Mouse (Mus musculus) intestine, embryonic 14.5 days (tissue): Measurements from ENCODE around the gene Myoz2. TPM values are rescaled to one million over a fixed set of nuclear protein-coding genes. Genes with fewer than 3 reads are reported as not detected.

Experiments
- ATAC-seq: fragments of 200-750 bp; cut with Nextera tagmentation; replicated peaks from 2 replicates; pipeline ENCODE4 v1.8.0; 2017; ENCODE audit warnings: low read depth, moderate number of reproducible peaks, moderate TSS enrichment, moderate library complexity; ENCODE audit not compliant: low FRiP score, low TSS enrichment
- DNase-seq: peaks from one replicate; pipeline ENCODE4 v3.0.0-alpha.2; 2018; ENCODE audit warnings: low spot score
- H3K27ac ChIP-seq: fragments of 300-500 bp; sonication (generic); 2 replicates; pipeline ENCODE4 v1.5.1; 2014; ENCODE audit warnings: low read depth, mild to moderate bottlenecking, control low read depth
- H3K27me3 ChIP-seq: fragments of 300-500 bp; sonication (generic); replicated peaks from 2 replicates; pipeline ENCODE4 v1.6.1; 2014; ENCODE audit warnings: low read length, control low read depth; ENCODE audit not compliant: control insufficient read depth, insufficient read depth
- H3K36me3 ChIP-seq: fragments of 300-500 bp; sonication (generic); 2 replicates; pipeline ENCODE4 v1.6.1; 2014; ENCODE audit warnings: low read length, control low read depth; ENCODE audit not compliant: control insufficient read depth, insufficient read depth
- H3K4me1 ChIP-seq: fragments of 300-500 bp; sonication (generic); replicated peaks from 2 replicates; pipeline ENCODE4 v1.6.1; 2014; ENCODE audit warnings: low read length, control low read depth, mixed read lengths; ENCODE audit not compliant: control insufficient read depth, insufficient read depth
- H3K4me2 ChIP-seq: fragments of 300-500 bp; sonication (generic); 2 replicates; pipeline ENCODE4 v1.6.1; 2014; ENCODE audit warnings: low read length
- H3K4me3 ChIP-seq: fragments of 300-500 bp; sonication (generic); 2 replicates; pipeline ENCODE4 v1.5.1; 2014; ENCODE audit warnings: low read depth, low read length, control low read depth, mixed read lengths
- H3K9ac ChIP-seq: fragments of 300-500 bp; sonication (generic); 2 replicates; pipeline ENCODE4 v1.6.1; 2014; ENCODE audit warnings: mild to moderate bottlenecking, low read length
- H3K9me3 ChIP-seq: fragments of 300-500 bp; sonication (generic); 2 replicates; pipeline ENCODE4 v1.6.1; 2016; ENCODE audit warnings: low read length, control low read depth; ENCODE audit not compliant: control insufficient read depth
- WGBS: fragments of 180-500 bp; shearing (Covaris S2); extraction: QIAGEN DNeasy Blood & Tissue Kit; methylation state at CpG from one replicate; pipeline ENCODE4 v1.1.7; 2014; 5-methylcytosine and 5-hydroxymethylcytosine counted together
- microRNA-seq: library from miRNA; unstranded; fragments of <30 nt; microRNA quantifications from one replicate; pipeline ENCODE4, GENCODE M21; 2016
- polyA plus RNA-seq: library from polyadenylated mRNA; unstranded; fragments of >200 nt; fragmentation: Nextera tagmentation; extraction: Ambion mirVana; gene quantifications from 2 replicates; pipeline ENCODE4 v1.2.1, GENCODE M21; 2014

Gene Myoz2
- polyA plus RNA-seq, 1 experiment from 2014 or later: not detected

DNA sequence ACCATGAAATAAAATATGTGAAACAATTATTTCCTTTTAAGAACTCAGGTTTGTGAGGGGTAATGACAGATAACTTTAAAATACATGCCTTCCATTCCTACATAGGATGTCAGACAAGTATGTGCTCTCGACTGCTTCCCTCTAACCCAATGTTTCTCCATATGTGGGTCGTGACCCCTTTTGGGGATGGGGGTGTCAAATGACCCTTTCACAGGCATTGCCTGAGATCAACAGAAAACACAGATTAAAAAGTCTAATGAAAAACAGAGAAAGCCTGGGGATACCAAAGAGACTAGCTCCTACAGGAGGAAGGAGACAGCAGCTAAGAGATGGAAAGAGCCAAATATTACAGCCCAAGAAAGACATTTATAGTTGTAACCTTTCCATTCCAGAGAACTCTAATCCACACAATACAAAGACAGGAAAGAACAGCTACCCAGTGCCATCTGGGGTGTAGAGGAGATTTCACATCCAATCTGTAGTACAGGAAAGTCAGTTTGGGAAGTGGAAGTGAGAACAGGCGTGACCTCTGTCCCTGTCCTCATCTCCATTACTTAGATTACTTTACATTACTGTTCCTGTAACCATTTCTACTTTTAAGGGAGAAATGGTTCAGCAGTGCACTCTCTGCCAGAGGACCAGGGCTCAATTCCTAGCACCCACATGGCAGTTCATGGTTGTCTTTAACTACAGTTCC, 62.5 kb downstream of the Myoz2 start:
- H3K36me3 ChIP-seq: peaks cover 9% of the 10 kb centered on the region
- DNase-seq: no peak
- no peaks in the 10 kb centered on the region for H3K27me3 ChIP-seq
- WGBS: 68% methylated on average over 3 of the region's 3 CpGs
- no peak overlapping the region for H3K9ac ChIP-seq
- no peaks in the 10 kb centered on the region for H3K9me3 ChIP-seq
- no peak for ATAC-seq
- H3K4me1 ChIP-seq: 0 out of 2 replicates have a peak, but pooled peaks cover 2% of the 10 kb centered on the region
- no peak overlapping the region for H3K4me2 ChIP-seq
- no peak overlapping the region for H3K27ac ChIP-seq
- H3K4me3 ChIP-seq: no peak overlapping the region

DNA sequence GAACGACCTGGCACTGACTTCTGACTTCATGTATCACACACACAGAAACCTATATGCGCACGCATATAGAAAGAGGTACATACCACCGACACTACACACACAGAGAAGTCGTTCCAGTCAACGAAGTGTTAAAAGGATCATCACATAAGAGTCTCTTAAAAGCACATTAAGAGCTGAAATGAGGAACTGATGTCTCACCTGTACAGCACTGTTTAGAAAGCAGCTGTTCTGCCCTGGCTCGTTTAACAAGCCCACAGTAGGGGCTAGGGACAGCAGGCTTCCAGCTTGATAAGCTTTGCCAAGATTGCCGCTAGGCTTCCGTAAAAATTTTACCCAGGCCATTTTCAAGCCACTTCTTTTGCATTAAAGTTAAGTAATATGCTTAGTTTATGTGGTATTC, 66.4 kb downstream of the Myoz2 start:
- ATAC-seq (no peak), DNase-seq (no peak)
- H3K36me3 ChIP-seq: peaks cover 9% of the 10 kb centered on the region
- H3K4me3 ChIP-seq: no peak overlapping the region
- no peak overlapping the region for H3K9ac ChIP-seq
- no peaks in the 10 kb centered on the region for H3K9me3 ChIP-seq
- no peak overlapping the region for H3K4me2 ChIP-seq
- no peaks in the 10 kb centered on the region for H3K4me1 ChIP-seq
- no peak overlapping the region for H3K27ac ChIP-seq
- WGBS: 88% methylated on average over 9 of the region's 9 CpGs
- H3K27me3 ChIP-seq: no peaks in the 10 kb centered on the region

DNA sequence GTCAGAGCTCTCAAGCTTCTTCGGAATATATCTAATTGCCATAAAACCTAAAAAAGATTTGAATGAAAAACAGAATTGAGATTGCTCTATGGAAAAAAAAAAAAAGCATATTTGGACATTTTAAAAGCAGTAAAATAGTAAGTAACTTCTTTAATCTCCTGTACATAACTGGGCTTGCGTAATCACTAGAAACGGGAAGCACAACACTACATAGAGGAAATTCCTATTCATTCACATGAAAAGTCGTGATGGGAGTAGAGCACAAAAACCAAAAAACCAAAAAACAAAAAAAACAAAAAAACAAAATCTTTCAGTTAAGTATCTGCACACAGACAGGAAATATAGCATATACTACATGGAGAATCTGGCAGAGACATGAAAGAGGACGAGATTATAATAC, 70.5 kb downstream of the Myoz2 start:
- no peaks in the 10 kb centered on the region for H3K9me3 ChIP-seq
- no peaks in the 10 kb centered on the region for H3K4me1 ChIP-seq
- H3K36me3 ChIP-seq: peaks cover 19% of the 10 kb centered on the region
- H3K4me3 ChIP-seq: no peak overlapping the region
- DNase-seq: no peak
- H3K27me3 ChIP-seq: no peaks in the 10 kb centered on the region
- 84% methylated on average over 5 of the region's 5 CpGs for WGBS
- no peak overlapping the region for H3K4me2 ChIP-seq
- ATAC-seq: no peak
- H3K9ac ChIP-seq: no peak overlapping the region
- no peak overlapping the region for H3K27ac ChIP-seq

Small RNAs within 50 kb of the gene (microRNA-seq; reads per million reads assigned to microRNA genes)
- not detected for gene Gm22066

Other genes with a start within 250 kb of the Myoz2 start
- gene Fabp2, start 139.9 kb downstream of the Myoz2 start, polyA plus RNA-seq: 100 and 126 TPM in 2 replicates
- not detected in 2 replicates for gene Gm10959, start 115.7 kb downstream of the Myoz2 start, polyA plus RNA-seq
- gene 1810037I17Rik, start 110.8 kb downstream of the Myoz2 start, polyA plus RNA-seq: 125 and 132 TPM in 2 replicates
- 12.7 and 15.4 TPM in 2 replicates for gene Usp53, start 50.5 kb downstream of the Myoz2 start, polyA plus RNA-seq
- gene Synpo2, start 201.1 kb upstream of the Myoz2 start, polyA plus RNA-seq: 56.2 and 61.7 TPM in 2 replicates
- 88.0 and 98.2 TPM in 2 replicates for gene Sec24d, start 232.4 kb upstream of the Myoz2 start, polyA plus RNA-seq